ENCODE assay signal across 8 mouse cellular contexts in genomic region chr14:19752276-19752675, GRCm38 (mm10). TPM values are rescaled to one million over a fixed set of nuclear protein-coding genes. Genes with fewer than 3 reads are reported as not detected.
DNase-seq lines count a peak whose midpoint lies in the region; ATAC-seq lines count a peak whose summit lies in the region.

No protein-coding gene starts in this region.

- H3K9me3 ChIP-seq in hindbrain, embryonic 14.5 days (ENCODE audit: control insufficient read depth, low read length) = no peaks in the 10 kb centered on the region
- no peaks in the 10 kb centered on the region for H3K9me3 ChIP-seq in midbrain, embryonic 12.5 days

- peak overlapping the region; percentile 51 for H3K4me3 ChIP-seq in hindbrain, embryonic 14.5 days (replicated peaks; ENCODE audit: low read length)
- H3K4me3 ChIP-seq in midbrain, embryonic 12.5 days = peak overlapping the region; percentile 48

- WGBS in hindbrain, embryonic 14.5 days = 6% methylated on average over 21 of the region's 21 CpGs
- WGBS in midbrain, embryonic 12.5 days = 3% methylated on average over 21 of the region's 21 CpGs

- H3K27ac ChIP-seq in hindbrain, embryonic 14.5 days = no peak overlapping the region
- H3K27ac ChIP-seq in midbrain, embryonic 12.5 days (replicated peaks) = no peak overlapping the region

- peak; percentile 31 for DNase-seq in adrenal gland, postnatal 10 days
- no peak for DNase-seq in adrenal gland, adult 8-10 months
- peak; percentile 54 for DNase-seq in embryo, embryonic 11 days
- no peak for DNase-seq in hindbrain, embryonic 14.5 days (ENCODE audit: low spot score)
- DNase-seq in ovary, postnatal 14 days (ENCODE audit: low spot score) = no peak
- DNase-seq in layer of hippocampus, postnatal 10 days (ENCODE audit: low spot score in 2 of 2) = no peak
- no peak for DNase-seq in cerebellum, postnatal 36 days

- ATAC-seq in hindbrain, embryonic 14.5 days (ENCODE audit: low FRiP score) = no peak
- ATAC-seq in midbrain, embryonic 12.5 days (ENCODE audit: low FRiP score, low read depth) = no peak

- H3K9ac ChIP-seq in hindbrain, embryonic 14.5 days = peak overlapping the region; percentile 13; the same call in 1 of the 2 replicates
- peak overlapping the region; percentile 37; the same call in 1 of the 2 replicates for H3K9ac ChIP-seq in midbrain, embryonic 12.5 days (replicated peaks)

- H3K27me3 ChIP-seq in hindbrain, embryonic 14.5 days (ENCODE audit: control insufficient read depth, insufficient read depth, low read length) = peaks cover 36% of the 10 kb centered on the region
- peaks cover 49% of the 10 kb centered on the region for H3K27me3 ChIP-seq in midbrain, embryonic 12.5 days

- H3K4me2 ChIP-seq in hindbrain, embryonic 14.5 days (replicated peaks) = peak overlapping the region; percentile 89
- peak overlapping the region; percentile 88 for H3K4me2 ChIP-seq in midbrain, embryonic 12.5 days (replicated peaks)

- no peaks in the 10 kb centered on the region for H3K36me3 ChIP-seq in hindbrain, embryonic 14.5 days (replicated peaks; ENCODE audit: control insufficient read depth, insufficient read depth)
- no peaks in the 10 kb centered on the region for H3K36me3 ChIP-seq in midbrain, embryonic 12.5 days

- peaks cover 10% of the 10 kb centered on the region for H3K4me1 ChIP-seq in hindbrain, embryonic 14.5 days (replicated peaks; ENCODE audit: control insufficient read depth, insufficient read depth, low read length)
- H3K4me1 ChIP-seq in midbrain, embryonic 12.5 days = peaks cover 21% of the 10 kb centered on the region

RNA-seq across cellular contexts. Expression of gene Nid2, which starts 1.2 kb away (rescaled TPM):
- 10 to 100 TPM; 59.7 to 74.5 TPM for total RNA-seq in adrenal gland, postnatal 10 days (2021)
- total RNA-seq in adrenal gland, adult 8-10 months (2022) = 10 to 100 TPM; 12.2 to 21.4 (median 17.3) TPM
- 46.3 and 48.7 TPM in 2 replicates for polyA plus RNA-seq in hindbrain, embryonic 14.5 days (2014; fragmentation: Nextera tagmentation; extraction: Ambion mirVana)
- 48.7 and 60.8 TPM in 2 replicates for polyA plus RNA-seq in midbrain, embryonic 12.5 days (2016; fragmentation: Nextera tagmentation; extraction: Ambion mirVana)
- total RNA-seq in layer of hippocampus, postnatal 10 days (2021) = 10 to 100 TPM; 18.0 to 26.5 TPM

Comparison
In these comparisons a context has a peak if more than half of its experiments do, and no peak if none do; other contexts are left out.
1. DNase-seq: peak in adrenal gland, postnatal 10 days (single experiment) and embryo, embryonic 11 days (single experiment); none in adrenal gland, adult 8-10 months (single experiment), hindbrain, embryonic 14.5 days (single experiment), ovary, postnatal 14 days (single experiment), layer of hippocampus, postnatal 10 days (0 of 2) and cerebellum, postnatal 36 days (0 of 2).